Mouse (Mus musculus): Measurements from ENCODE around the gene Ikbke.

DNA sequence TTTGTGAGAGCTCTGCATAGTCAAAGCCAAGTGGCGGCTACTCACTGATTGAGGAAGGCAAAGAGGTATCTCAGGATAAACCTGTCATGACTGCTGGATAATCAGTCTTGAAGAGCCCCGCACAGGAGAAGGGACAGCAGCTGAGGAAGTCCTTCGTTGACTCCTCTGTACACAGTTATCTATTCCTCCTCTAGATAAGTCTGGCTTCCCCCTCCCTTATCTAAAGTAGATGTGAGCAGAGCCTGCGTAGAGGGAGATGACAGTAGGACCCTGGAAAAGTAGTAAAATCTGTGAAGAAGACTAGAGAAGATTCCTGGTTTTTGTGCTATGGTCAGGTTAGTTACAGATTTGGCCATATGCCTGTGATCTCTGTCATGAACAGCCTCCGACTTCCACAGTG, 38.2 kb upstream of the Ikbke start:
- TF ChIP-seq EP300 (IDR thresholded peaks at IDR 0.05) (no peak), CTCF (IDR thresholded peaks at IDR 0.05) (no peak)
